Mouse (Mus musculus) c-Kit-positive CD71-negative TER-119-negative erythroid progenitor cells, embryonic 14.5 days (primary cell): Measurements from ENCODE around the gene Olfr397.

Experiments used
- DNase-seq: peaks from one replicate; pipeline ENCODE4 v3.0.0-alpha.2; 2013; ENCODE audit warnings: low read depth

The Olfr397 gene

DNA sequence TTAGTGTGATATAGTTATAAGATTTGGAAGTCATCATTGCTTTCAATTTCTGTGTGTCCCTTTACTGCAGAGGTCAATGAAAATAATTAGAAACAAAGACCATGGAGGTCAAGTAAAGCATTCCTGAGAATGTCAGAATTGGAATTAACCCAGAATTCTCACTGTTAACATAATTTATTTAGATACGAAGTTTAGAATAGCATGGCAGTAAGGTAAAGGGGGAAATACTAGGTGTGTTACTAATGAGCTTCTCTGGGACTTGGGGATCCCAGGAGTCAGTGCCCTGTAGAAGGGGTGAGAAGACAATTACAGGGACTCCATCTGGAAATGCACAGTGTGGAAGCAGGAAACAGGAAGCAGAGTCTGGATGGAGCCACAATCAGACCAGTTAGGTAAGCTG, at the start of gene Olfr397:
TSS of gene Olfr397 (plus strand) at position 301 of the 400 bp plus-strand sequence.
- no peak for DNase-seq

DNA sequence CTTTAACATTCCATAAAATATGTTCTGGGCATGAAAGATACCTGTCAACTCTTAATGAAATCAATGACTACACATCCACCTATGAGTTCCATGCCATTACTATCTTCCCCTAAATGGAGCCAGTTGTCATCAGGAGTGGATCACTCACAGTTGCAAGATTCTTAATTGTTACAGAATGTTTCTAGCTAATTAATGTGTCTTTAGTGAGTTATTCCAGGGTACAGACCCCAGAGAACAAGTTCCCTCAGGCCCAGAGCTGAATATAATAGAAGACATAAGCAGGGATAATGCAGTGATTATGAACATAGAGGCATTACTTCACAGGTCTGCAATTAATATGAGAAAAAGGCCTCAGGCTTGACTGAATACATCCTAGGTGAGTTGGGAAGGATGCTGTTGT, 24.2 kb upstream of the Olfr397 start, which contains the start of gene Olfr23:
TSS of gene Olfr23 (plus strand) at position 301 of the 400 bp plus-strand sequence.
- no peak for DNase-seq

DNA sequence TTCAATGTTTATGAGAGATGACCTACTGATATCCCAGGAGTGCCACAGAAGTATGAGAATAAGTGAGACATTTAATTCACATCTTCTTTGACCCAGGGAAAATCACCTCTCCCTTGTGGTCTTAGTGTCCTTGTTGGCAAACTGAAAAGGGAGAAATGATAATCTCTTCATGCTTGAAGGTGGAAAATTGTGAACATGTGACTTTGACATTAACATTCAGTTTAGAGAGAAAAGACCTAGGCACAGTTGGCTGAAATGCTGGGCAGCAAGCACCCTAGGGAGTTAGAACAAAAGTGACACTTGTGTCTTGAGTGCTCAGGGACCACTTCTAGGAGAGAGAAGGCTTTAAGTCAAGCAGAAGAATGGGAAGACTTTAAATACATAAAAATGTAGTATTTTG, 29.7 kb downstream of the Olfr397 start, which contains the start of gene Olfr398:
TSS of gene Olfr398 (minus strand) at position 101 of the 400 bp plus-strand sequence.
- DNase-seq, result no peak

DNA sequence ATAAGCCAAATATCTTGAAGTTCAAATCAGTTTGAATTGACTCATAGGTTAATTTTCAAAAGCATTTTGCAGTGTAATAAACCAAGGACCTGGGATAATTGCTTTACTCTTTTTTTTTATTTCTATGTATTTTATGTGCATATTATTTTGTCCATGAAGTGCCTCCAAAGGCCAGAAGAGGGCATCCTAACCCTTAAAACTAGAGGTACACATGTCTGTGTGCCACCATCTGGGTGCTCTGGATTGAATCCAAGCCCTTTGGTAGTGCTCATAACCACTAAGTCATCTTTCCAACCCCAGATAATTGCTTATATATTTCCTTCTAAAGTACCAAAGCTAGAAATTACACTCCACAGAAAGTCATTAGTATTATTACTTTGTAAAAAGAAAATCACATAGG, 32.5 kb downstream of the Olfr397 start:
- no peak for DNase-seq
